Mouse (Mus musculus): ENCODE data around the gene Smtn.

Gene Smtn

GRCm38 (mm10) chr11:3526979-3527738 is 13.3 kb downstream of the Smtn start:
- DNase-seq = peak in 1 of 2 experiments; percentile 20

GRCm38 (mm10) chr11:3526207-3526606 is 14.2 kb downstream of the Smtn start:
- DNase-seq = peak in 1 of 2 experiments; percentile 21

DNA sequence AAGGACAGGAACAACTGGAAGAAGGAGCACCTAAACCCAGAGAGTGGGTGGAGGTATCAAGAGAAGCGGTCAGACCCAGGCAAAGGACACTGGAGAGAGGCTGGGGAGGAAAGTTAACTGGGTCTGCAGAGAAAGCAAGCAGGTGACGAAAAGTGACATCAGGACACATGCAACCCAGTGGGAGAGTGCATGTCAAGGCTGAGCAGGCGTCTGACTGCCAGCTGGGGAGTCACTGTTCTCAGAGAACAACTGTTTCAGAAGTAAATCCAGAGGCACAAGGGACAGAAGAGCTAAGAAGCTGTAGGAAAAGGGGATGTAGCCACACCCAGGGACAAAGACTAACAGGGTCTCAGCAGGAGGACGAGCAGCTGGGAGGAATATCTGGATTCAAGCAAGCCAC is 14.9 kb downstream of the Smtn start:
- no peak for DNase-seq

DNA sequence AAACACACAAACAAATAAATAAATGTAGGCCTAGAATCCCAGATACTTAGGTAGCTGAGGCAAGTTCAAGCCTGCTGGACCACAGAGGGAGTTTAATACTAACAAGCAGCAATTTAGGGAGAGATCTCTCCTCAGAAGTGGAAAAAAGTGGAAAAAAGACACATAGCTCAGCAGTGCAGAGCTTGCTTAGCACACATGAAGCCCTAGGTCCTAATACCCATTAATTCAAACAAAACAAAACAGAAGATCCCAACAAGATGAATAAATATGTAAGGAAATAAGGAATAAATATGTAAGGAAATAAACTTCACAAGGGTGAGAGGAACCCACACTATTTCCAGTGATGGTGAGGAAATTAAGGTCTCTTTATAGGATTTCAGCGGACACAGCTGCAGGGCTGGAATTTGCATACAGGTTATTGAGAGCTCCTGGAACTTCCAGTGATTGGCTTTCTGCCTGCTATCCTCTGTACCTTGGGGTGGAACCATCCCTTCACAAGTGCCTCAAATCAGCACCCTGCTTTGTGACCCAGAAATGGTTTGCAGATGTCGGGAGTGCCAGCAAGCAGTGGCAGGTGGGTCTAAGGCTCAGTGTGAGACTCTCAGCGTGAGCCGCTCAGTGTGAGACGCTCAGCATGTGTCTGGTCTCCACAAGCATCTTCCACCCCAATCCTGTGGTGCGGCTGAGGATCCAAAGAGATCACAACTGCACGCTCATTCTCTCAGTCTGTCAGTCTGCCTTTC is 16.4 kb downstream of the Smtn start:
- no peak for DNase-seq

DNA sequence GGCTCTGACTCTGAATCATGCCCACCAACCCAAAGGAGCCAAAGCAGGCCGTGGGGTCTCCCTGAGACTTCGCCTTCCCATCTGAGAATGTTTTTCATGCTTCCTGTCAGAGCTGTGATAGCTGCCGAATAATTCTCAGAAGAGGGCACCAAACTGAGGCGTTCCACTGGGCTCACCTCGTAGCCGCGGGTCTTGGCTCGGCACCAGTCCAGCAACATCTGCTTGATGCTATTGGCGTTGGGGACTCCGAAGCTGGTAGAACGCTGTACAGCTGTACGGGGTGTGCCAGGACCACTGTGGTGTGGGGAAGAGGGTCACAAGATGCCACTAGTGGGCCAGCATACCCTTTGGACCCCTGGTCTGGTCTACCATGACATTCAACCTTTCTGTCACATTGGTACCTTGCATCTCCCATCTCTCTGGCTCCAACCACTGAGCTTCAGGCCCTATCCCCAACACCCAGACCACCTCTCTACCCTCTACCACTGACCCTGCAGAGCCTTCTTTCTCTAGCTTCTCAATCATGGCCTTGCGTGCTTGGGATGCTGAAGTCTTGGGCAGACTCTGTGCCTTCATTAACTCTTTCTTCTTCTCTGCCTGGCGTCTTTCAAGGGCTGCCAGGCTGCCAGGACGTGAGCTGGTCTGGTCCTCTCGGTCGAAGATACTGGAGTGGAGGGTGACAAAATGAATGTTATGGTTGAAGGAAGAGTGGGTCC is 18.0 kb downstream of the Smtn start:
- peak in 1 of 2 experiments; percentile 19 for DNase-seq

GRCm38 (mm10) chr11:3521339-3522224 is 18.8 kb downstream of the Smtn start:
- peak in 1 of 2 experiments; percentile 19 for DNase-seq

- DNase-seq = peak in 1 of 2 experiments; percentile 21
Observed at GRCm38 (mm10) chr11:3520919-3521318, 19.5 kb downstream of the Smtn start.

GRCm38 (mm10) chr11:3519756-3520398 is 20.5 kb downstream of the Smtn start:
- DNase-seq = no peak

- DNase-seq = no peak
Observed at GRCm38 (mm10) chr11:3519051-3519726, 21.2 kb downstream of the Smtn start.

- peak in 1 of 2 experiments; percentile 22 for DNase-seq
Observed at GRCm38 (mm10) chr11:3517846-3518732, 22.3 kb downstream of the Smtn start.

GRCm38 (mm10) chr11:3516859-3517845 is 23.3 kb downstream of the Smtn start:
- DNase-seq = peak; percentile 53 to 62

- DNase-seq = no peak
Observed at GRCm38 (mm10) chr11:3516121-3516520, 24.3 kb downstream of the Smtn start.

DNA sequence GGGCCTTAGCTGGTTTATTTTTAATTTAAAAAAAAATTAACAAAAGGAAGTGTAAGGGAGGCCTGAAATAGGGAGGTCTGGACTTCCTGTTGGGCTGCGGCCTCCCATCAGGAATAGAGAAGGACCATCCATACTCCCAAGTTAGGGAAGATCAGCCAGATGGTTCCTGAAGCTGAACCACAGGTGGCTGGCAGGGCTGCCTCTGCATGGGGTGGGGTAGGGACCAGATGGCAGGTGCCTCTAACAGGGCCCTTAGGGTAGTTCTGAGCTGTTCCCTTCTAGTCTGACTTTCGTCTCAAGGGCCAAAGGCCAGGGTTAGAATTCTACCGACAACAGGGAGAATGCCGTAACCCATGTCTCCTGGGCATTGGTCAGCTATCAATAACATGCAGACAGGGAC is 24.8 kb downstream of the Smtn start:
- peak in 1 of 2 experiments; percentile 22 for DNase-seq

GRCm38 (mm10) chr11:3515216-3515615 is 25.2 kb downstream of the Smtn start:
- DNase-seq = no peak

DNA sequence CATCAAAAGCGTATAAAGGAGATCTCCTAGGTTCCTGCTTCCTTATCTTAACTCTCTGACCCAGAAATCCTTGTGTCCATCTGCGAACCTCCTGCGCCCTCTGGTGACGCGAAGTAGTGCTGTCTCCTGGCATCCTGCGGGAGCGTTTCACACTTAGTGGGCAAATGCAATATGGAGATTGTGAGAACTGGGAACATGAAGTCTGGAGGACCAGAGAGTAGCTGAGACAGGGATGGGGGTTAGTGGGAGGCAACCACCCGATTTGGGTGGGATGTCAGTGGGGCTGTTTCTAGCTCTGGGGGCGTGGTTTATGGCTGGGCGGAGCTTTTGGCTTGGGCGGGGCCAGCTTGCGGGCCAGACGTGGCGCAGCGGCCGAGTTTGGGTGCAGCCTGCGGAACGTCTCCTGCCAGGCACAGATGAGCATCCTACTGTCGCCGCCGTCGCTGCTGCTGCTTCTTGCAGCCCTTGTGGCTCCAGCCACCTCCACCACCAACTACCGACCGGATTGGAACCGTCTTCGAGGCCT is 25.8 kb downstream of the Smtn start, which contains the start of gene Selenom:
TSS of gene Selenom (plus strand) at position 156 of the 526 bp plus-strand sequence.
- DNase-seq = peak; percentile 89 to 91

GRCm38 (mm10) chr11:3513291-3513690 is 27.1 kb downstream of the Smtn start:
- DNase-seq = no peak

- DNase-seq = peak in 1 of 2 experiments; percentile 28
Observed at GRCm38 (mm10) chr11:3510321-3510720, 30.1 kb downstream of the Smtn start.

Data from lung, postnatal 4 days (tissue).